Mouse (Mus musculus): ENCODE measurements around the gene Ciita. TPM values are rescaled to one million over a fixed set of nuclear protein-coding genes. Genes with fewer than 3 reads are reported as not detected.

Ciita gene
- polyA plus RNA-seq, 1 experiment from 2014 or later: 0.67 TPM

DNA sequence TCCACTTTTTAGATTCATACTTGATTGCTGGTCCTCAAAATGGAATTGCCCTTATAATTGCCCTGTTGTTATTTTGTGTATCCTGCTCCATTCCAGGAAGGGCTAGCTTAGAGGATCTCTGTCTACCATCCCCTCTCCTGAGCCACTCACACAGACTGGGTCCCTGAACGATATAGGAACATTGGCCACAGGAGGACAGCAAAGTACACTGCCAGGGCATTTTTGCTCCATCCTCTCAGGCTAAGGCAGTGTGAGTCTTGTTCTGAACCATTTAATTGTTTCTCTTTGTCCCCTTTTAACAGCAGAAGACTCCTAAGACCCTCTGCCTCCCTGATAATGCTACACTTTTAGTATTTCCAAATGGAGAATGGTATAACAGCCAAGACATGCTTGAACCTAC lies 90.8 kb downstream of the Ciita start:
- Histone ChIP-seq H3K27me3 (no peaks in the 10 kb centered on the region), H3K36me3 (peaks cover 75% of the 10 kb centered on the region), H3K27ac (no peak overlapping the region), H3K4me2 (replicated peaks) (no peak overlapping the region), H3K9ac (replicated peaks) (no peak overlapping the region), H3K9me3 (no peaks in the 10 kb centered on the region), H3K4me1 (replicated peaks) (0 out of 2 replicates have a peak, but pooled peaks cover under 1% of the 10 kb centered on the region), H3K4me3 (replicated peaks) (no peak overlapping the region)
- 70% methylated on average over 1 of the region's 1 CpGs for WGBS
- no peak for ATAC-seq

GRCm38 (mm10) chr16:10571820-10572219 lies 92.0 kb downstream of the Ciita start:
- ATAC-seq: no peak
- H3K27me3 ChIP-seq: no peaks in the 10 kb centered on the region
- H3K4me1 ChIP-seq (replicated peaks): no peaks in the 10 kb centered on the region
- peaks cover 87% of the 10 kb centered on the region for H3K36me3 ChIP-seq
- no peak overlapping the region for H3K27ac ChIP-seq
- no peak overlapping the region for H3K4me2 ChIP-seq (replicated peaks)
- 54% methylated on average over 2 of the region's 2 CpGs for WGBS
- no peaks in the 10 kb centered on the region for H3K9me3 ChIP-seq
- no peak overlapping the region for H3K9ac ChIP-seq (replicated peaks)
- no peak overlapping the region for H3K4me3 ChIP-seq (replicated peaks)

- Histone ChIP-seq H3K4me3 (replicated peaks) (no peak overlapping the region), H3K4me2 (replicated peaks) (no peak overlapping the region), H3K4me1 (replicated peaks) (no peaks in the 10 kb centered on the region), H3K27me3 (no peaks in the 10 kb centered on the region), H3K9ac (replicated peaks) (no peak overlapping the region), H3K27ac (no peak overlapping the region), H3K9me3 (no peaks in the 10 kb centered on the region), H3K36me3 (peaks cover 86% of the 10 kb centered on the region)
- WGBS: 88% methylated on average over 2 of the region's 2 CpGs
- ATAC-seq: no peak
Observed at GRCm38 (mm10) chr16:10574936-10575335, 95.1 kb downstream of the Ciita start.

DNA sequence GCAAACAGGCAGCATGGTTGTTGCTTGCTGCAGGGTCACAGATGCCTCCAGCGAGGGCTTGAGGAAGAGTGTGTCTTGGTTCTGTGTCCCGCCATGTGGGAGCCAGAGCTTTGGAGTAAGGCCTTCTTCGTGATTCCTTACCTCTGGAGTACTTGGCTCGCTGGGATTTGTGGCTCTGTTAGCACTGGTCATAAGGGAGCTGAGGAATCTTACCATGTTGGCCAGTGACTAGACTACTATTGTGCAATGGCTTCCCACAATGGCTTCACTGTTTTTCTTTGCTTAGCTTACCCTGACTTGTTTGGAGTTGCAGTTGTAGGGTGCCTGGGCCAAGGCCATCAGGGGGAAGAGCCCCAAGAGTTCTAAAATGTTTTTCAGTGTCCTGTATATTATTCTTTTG lies 96.1 kb downstream of the Ciita start:
- Histone ChIP-seq H3K27ac (no peak overlapping the region), H3K9ac (replicated peaks) (no peak overlapping the region), H3K4me3 (replicated peaks) (no peak overlapping the region), H3K36me3 (peaks cover 87% of the 10 kb centered on the region), H3K27me3 (no peaks in the 10 kb centered on the region), H3K4me1 (replicated peaks) (no peaks in the 10 kb centered on the region), H3K9me3 (no peaks in the 10 kb centered on the region), H3K4me2 (replicated peaks) (no peak overlapping the region)
- 92% methylated on average over 4 of the region's 4 CpGs for WGBS
- no peak for ATAC-seq

DNA sequence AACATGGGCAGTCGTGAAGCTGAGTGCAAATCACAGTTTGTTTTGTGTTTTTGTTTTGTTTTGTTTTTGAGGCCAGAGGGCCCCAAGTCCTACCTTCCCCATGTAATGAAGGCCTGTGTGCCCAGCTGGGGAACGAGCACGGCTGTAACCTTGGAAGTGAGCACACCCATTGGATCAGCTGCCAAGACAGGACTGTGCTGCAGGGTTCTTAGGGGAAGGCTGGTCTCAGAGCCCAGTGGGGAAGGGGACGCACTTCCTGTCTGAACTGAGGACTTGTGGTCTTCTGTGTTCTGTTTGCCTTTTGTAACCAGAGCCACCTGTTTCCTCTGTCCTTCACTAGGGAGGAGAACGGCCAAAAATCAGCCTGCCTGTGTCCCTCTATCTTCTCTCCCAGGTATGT lies 97.7 kb downstream of the Ciita start:
- WGBS: 88% methylated on average over 5 of the region's 5 CpGs

More for the DNA sequence above, 97.7 kb downstream of the Ciita start:
- no peaks in the 10 kb centered on the region for H3K4me1 ChIP-seq (replicated peaks)
- no peaks in the 10 kb centered on the region for H3K27me3 ChIP-seq
- peaks cover 87% of the 10 kb centered on the region for H3K36me3 ChIP-seq
- ATAC-seq: no peak
- no peak overlapping the region for H3K9ac ChIP-seq (replicated peaks)
- no peak overlapping the region for H3K4me2 ChIP-seq (replicated peaks)
- no peak overlapping the region for H3K4me3 ChIP-seq (replicated peaks)
- no peak overlapping the region for H3K27ac ChIP-seq
- H3K9me3 ChIP-seq: no peaks in the 10 kb centered on the region

Other genes starting within 250 kb of the Ciita start
- gene Emp2, start 166.1 kb upstream of the Ciita start, polyA plus RNA-seq (2015; fragmentation: Nextera tagmentation; extraction: Ambion mirVana): 2.9 and 3.1 TPM in 2 replicates
- gene Tekt5, start 84.6 kb upstream of the Ciita start, polyA plus RNA-seq (2015; fragmentation: Nextera tagmentation; extraction: Ambion mirVana): 2.1 and 2.9 TPM in 2 replicates
- 52.2 and 53.3 TPM in 2 replicates for gene Nubp1, start 68.1 kb upstream of the Ciita start, polyA plus RNA-seq (2015; fragmentation: Nextera tagmentation; extraction: Ambion mirVana)
- gene Tvp23a, start 32.7 kb upstream of the Ciita start, polyA plus RNA-seq (2015; fragmentation: Nextera tagmentation; extraction: Ambion mirVana): 42.9 and 44.1 TPM in 2 replicates
- gene Dexi, start 63.0 kb downstream of the Ciita start, polyA plus RNA-seq (2015; fragmentation: Nextera tagmentation; extraction: Ambion mirVana): 14.8 and 18.2 TPM in 2 replicates
- 65.7 and 70.2 TPM in 2 replicates for gene Clec16a, start 65.3 kb downstream of the Ciita start, polyA plus RNA-seq (2015; fragmentation: Nextera tagmentation; extraction: Ambion mirVana)